In the genomic region with DNA sequence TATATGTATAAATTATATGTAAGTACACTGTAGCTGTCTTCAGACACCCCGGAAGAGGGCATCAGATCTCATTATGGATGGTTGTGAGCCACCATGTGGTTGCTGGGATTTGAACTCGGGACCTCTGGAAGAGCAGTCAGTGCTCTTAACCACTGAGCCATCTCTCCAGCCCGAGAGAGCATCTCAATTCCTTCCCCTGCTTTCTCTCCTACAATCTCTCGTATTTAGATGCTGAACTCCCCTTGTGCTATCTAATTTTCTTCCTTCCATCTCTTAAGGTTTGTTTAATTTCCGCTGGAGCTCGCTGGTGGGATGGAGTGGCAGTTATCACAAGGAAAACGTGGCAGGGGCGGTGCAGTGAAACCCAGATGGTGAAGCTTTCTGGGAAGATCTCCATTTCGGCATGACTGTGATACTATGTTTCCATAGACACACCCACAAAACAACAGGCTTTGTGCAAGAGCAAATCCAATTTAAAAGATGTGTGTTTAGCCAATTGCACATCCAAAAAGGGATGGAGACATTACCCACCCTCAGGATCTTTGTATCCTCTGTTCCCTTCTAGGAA, we compare ENCODE assay signal across 24 mouse cellular contexts. TPM values are rescaled to one million over a fixed set of nuclear protein-coding genes. Genes with fewer than 3 reads are reported as not detected.
DNase-seq lines count a peak whose midpoint lies in the region; ATAC-seq and TF ChIP-seq lines count a peak whose summit lies in the region.
"Had no signal": no experiment of that assay in that cellular context is flagged by ENCODE, and none has a peak within 500 bp of the region (broad histone marks: within the 10 kb centered on the region; RNA-seq: fewer than 3 reads in every experiment).

No protein-coding gene starts in this region.

- H3K27me3 ChIP-seq in embryonic facial prominence, embryonic 14.5 days (replicated peaks; ENCODE audit: control insufficient read depth, insufficient read depth, low read length) = no peaks in the 10 kb centered on the region
- no peaks in the 10 kb centered on the region for H3K27me3 ChIP-seq in embryonic facial prominence, embryonic 10.5 days (replicated peaks; ENCODE audit: low read depth, poor library complexity, severe bottlenecking)
- H3K27me3 ChIP-seq: embryonic facial prominence, embryonic 13.5 days; forebrain, embryonic 13.5 days; limb, embryonic 12.5 days; midbrain, embryonic 13.5 days; Patski had no signal

- no peak overlapping the region for H3K27ac ChIP-seq in embryonic facial prominence, embryonic 14.5 days (replicated peaks; ENCODE audit: low read depth, low read length)
- no peak overlapping the region for H3K27ac ChIP-seq in embryonic facial prominence, embryonic 10.5 days (replicated peaks)
- H3K27ac ChIP-seq: embryonic facial prominence, embryonic 13.5 days; forebrain, embryonic 13.5 days; heart, embryonic 10.5 days; limb, embryonic 12.5 days; midbrain, embryonic 13.5 days had no signal

- no peak for ATAC-seq in embryonic facial prominence, embryonic 14.5 days (ENCODE audit: low read depth)
- ATAC-seq: forebrain, embryonic 13.5 days; hindbrain, embryonic 16.5 days; midbrain, embryonic 13.5 days; Patski had no signal

- H3K9ac ChIP-seq in embryonic facial prominence, embryonic 14.5 days (ENCODE audit: low read depth, low read length) = no peak overlapping the region
- H3K9ac ChIP-seq: embryonic facial prominence, embryonic 13.5 days; forebrain, embryonic 13.5 days; limb, embryonic 12.5 days; midbrain, embryonic 13.5 days had no signal

- no peak for TF ChIP-seq POLR2A in lung, adult 2 months (IDR thresholded peaks at IDR 0.05; ENCODE audit: borderline replicate concordance, extremely low read depth, low read depth, low read length)

- H3K36me3 ChIP-seq in embryonic facial prominence, embryonic 14.5 days (ENCODE audit: control insufficient read depth, insufficient read depth, low read length) = no peaks in the 10 kb centered on the region
- no peaks in the 10 kb centered on the region for H3K36me3 ChIP-seq in embryonic facial prominence, embryonic 10.5 days (replicated peaks)
- H3K36me3 ChIP-seq: embryonic facial prominence, embryonic 13.5 days; heart, embryonic 10.5 days; limb, embryonic 12.5 days; midbrain, embryonic 13.5 days had no signal

- TF ChIP-seq CTCF in lung, adult 2 months (IDR thresholded peaks at IDR 0.05; ENCODE audit: insufficient read depth, low read length) = no peak

- H3K4me3 ChIP-seq in embryonic facial prominence, embryonic 14.5 days (ENCODE audit: low read depth, low read length) = no peak overlapping the region
- no peak overlapping the region for H3K4me3 ChIP-seq in embryonic facial prominence, embryonic 10.5 days
- H3K4me3 ChIP-seq in lung, adult 2 months (replicated peaks; ENCODE audit: extremely low read depth, low read depth, low read length) = no peak overlapping the region
- H3K4me3 ChIP-seq: embryonic facial prominence, embryonic 13.5 days; forebrain, embryonic 13.5 days; heart, embryonic 10.5 days; limb, embryonic 12.5 days; midbrain, embryonic 13.5 days had no signal

- no peaks in the 10 kb centered on the region for H3K4me1 ChIP-seq in embryonic facial prominence, embryonic 14.5 days (ENCODE audit: control insufficient read depth, insufficient read depth, low read length)
- H3K4me1 ChIP-seq in embryonic facial prominence, embryonic 10.5 days = no peaks in the 10 kb centered on the region
- no peaks in the 10 kb centered on the region for H3K4me1 ChIP-seq in lung, adult 2 months (ENCODE audit: control insufficient read depth, insufficient read depth, low read length)
- H3K4me1 ChIP-seq: embryonic facial prominence, embryonic 13.5 days; forebrain, embryonic 13.5 days; heart, embryonic 10.5 days; limb, embryonic 12.5 days; midbrain, embryonic 13.5 days had no signal

- H3K4me2 ChIP-seq in embryonic facial prominence, embryonic 14.5 days (ENCODE audit: low read depth, low read length) = no peak overlapping the region
- H3K4me2 ChIP-seq: embryonic facial prominence, embryonic 13.5 days; forebrain, embryonic 13.5 days; limb, embryonic 12.5 days; midbrain, embryonic 13.5 days had no signal

- DNase-seq in embryonic facial prominence, embryonic 14.5 days (ENCODE audit: low spot score) = peak; percentile 26
- DNase-seq in embryonic facial prominence, embryonic 10.5 days (ENCODE audit: low spot score) = no peak
- peak; percentile 8 for DNase-seq in lung, postnatal 36 days
- DNase-seq in lung, adult 2 months = no peak
- DNase-seq in layer of hippocampus, adult 8-10 months (ENCODE audit: low spot score in 2 of 2) = peak; percentile 35 to 55
- DNase-seq in right cerebral cortex, postnatal 14 days = peak; percentile 36
- DNase-seq in adrenal gland, postnatal 4 days (ENCODE audit: low spot score in 2 of 2) = no peak
- no peak for DNase-seq in kidney, postnatal 4 days
- DNase-seq: adrenal gland, adult 2 months; cerebellum, adult 18-20 months; gastrocnemius, postnatal 14 days; kidney, adult 18-20 months; thymus, postnatal 4 days had no signal

- 76% methylated on average over 9 of the region's 9 CpGs for WGBS in embryonic facial prominence, embryonic 14.5 days
- WGBS in embryonic facial prominence, embryonic 10.5 days = 84% methylated on average over 9 of the region's 9 CpGs
- 62% methylated on average over 9 of the region's 9 CpGs for WGBS in lung, adult 2 months

- H3K9me3 ChIP-seq in embryonic facial prominence, embryonic 14.5 days (ENCODE audit: control insufficient read depth, low read length) = no peaks in the 10 kb centered on the region
- H3K9me3 ChIP-seq in embryonic facial prominence, embryonic 10.5 days = no peaks in the 10 kb centered on the region
- H3K9me3 ChIP-seq: embryonic facial prominence, embryonic 13.5 days; forebrain, embryonic 13.5 days; heart, embryonic 10.5 days; limb, embryonic 12.5 days; midbrain, embryonic 13.5 days had no signal

RNA-seq across cellular contexts. Expression of gene Bcl2l10, which starts 9.6 kb away (rescaled TPM):
- not detected in 2 replicates for polyA plus RNA-seq in embryonic facial prominence, embryonic 14.5 days (2014; fragmentation: Nextera tagmentation; extraction: Ambion mirVana)
- polyA plus RNA-seq in embryonic facial prominence, embryonic 10.5 days (2016; fragmentation: Nextera tagmentation; extraction: Ambion mirVana) = not detected in 2 replicates
- 0.09 TPM in 1 of 2 replicates, not detected in the other for polyA plus RNA-seq in lung, adult 2 months (2012; rRNA removed)
- total RNA-seq in layer of hippocampus, adult 8-10 months (2022) = under 1 TPM in 2 of 4 experiments, not detected in 2; 0.39 to 0.43 TPM
- under 1 TPM in 1 of 2 experiments, not detected in 1; 0.25 TPM for total RNA-seq in adrenal gland, postnatal 4 days (2021)
- total RNA-seq: common myeloid progenitor, adult 5-6 weeks; gastrocnemius, postnatal 14 days; heart, postnatal 25 days had no signal
- polyA plus RNA-seq: embryonic facial prominence, embryonic 13.5 days; forebrain, embryonic 13.5 days; heart, embryonic 10.5 days; hindbrain, embryonic 16.5 days; large intestine, adult 2 months; limb, embryonic 12.5 days; liver, embryonic 16.5 days; midbrain, embryonic 13.5 days had no signal

RNA-seq across cellular contexts. Expression of gene Gnb5, which starts 51.1 kb away (rescaled TPM):
- polyA plus RNA-seq in embryonic facial prominence, embryonic 14.5 days (2014; fragmentation: Nextera tagmentation; extraction: Ambion mirVana) = 30.3 and 31.1 TPM in 2 replicates
- 22.4 and 24.5 TPM in 2 replicates for polyA plus RNA-seq in embryonic facial prominence, embryonic 10.5 days (2016; fragmentation: Nextera tagmentation; extraction: Ambion mirVana)
- 12.4 and 15.4 TPM in 2 replicates for polyA plus RNA-seq in lung, adult 2 months (2012; rRNA removed)
- 100 to 1,000 TPM; 110 to 135 (median 125) TPM for total RNA-seq in layer of hippocampus, adult 8-10 months (2022)
- total RNA-seq in adrenal gland, postnatal 4 days (2021) = 10 to 100 TPM; 33.8 to 37.2 TPM

RNA-seq across cellular contexts. Expression of gene Mapk6, which starts 52.6 kb away (rescaled TPM):
- 60.4 and 71.6 TPM in 2 replicates for polyA plus RNA-seq in embryonic facial prominence, embryonic 14.5 days (2014; fragmentation: Nextera tagmentation; extraction: Ambion mirVana)
- 149 and 151 TPM in 2 replicates for polyA plus RNA-seq in embryonic facial prominence, embryonic 10.5 days (2016; fragmentation: Nextera tagmentation; extraction: Ambion mirVana)
- 14.5 and 25.2 TPM in 2 replicates for polyA plus RNA-seq in lung, adult 2 months (2012; rRNA removed)
- 10 to 100 TPM; 26.9 to 33.1 (median 28.2) TPM for total RNA-seq in layer of hippocampus, adult 8-10 months (2022)
- 10 to 100 TPM; 45.4 to 46.7 TPM for total RNA-seq in adrenal gland, postnatal 4 days (2021)

Comparison
In these comparisons a context has a peak if more than half of its experiments do, and no peak if none do; other contexts are left out.
1. DNase-seq: peak in embryonic facial prominence, embryonic 14.5 days (single experiment), lung, postnatal 36 days (single experiment), layer of hippocampus, adult 8-10 months (2 of 2) and right cerebral cortex, postnatal 14 days (single experiment); none in embryonic facial prominence, embryonic 10.5 days (single experiment), lung, adult 2 months (single experiment), adrenal gland, postnatal 4 days (0 of 2) and kidney, postnatal 4 days (0 of 2).